Mouse (Mus musculus) lung, adult 2 months (tissue): Measurements from ENCODE around the gene Ctnna3.

ENCODE experiments used
- CTCF ChIP-seq: fragments of 200-500 bp; IDR thresholded peaks from 2 replicates; pipeline ENCODE4 v1.5.1; 2011; ENCODE audit warnings: mild to moderate bottlenecking, low read length, control low read depth; ENCODE audit not compliant: insufficient read depth
- POLR2A ChIP-seq: fragments of 200-500 bp; IDR thresholded peaks from 2 replicates; pipeline ENCODE4 v1.6.1; 2011; ENCODE audit warnings: low read depth, mild to moderate bottlenecking, control low read depth, low read length, borderline replicate concordance; ENCODE audit errors: extremely low read depth

DNA sequence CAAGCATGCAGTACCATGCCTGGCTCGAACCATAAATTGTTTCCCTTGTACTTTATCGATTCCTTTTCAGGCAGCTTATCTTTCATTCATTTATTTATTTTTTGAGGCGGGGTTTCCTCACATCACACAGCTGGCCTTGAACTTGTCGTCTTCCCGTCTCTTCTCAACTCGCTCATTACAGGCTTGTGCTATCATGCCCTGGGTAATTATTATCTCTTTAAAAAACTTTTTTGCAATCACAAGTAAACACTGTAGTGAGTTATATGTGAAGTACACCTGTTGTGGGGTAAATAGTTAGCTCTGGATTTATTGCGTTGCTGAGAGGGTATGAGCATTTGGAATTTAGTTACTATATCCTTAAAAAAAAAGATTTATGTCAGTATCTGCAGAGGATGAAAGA, 14.6 kb upstream of the Ctnna3 start:
- no peak for TF ChIP-seq CTCF
- no peak for TF ChIP-seq POLR2A
